Mouse (Mus musculus) intestine, embryonic 14.5 days (tissue): ENCODE measurements around the gene Mgat5. TPM values are rescaled to one million over a fixed set of nuclear protein-coding genes. Genes with fewer than 3 reads are reported as not detected.

Source experiments
- ATAC-seq: fragments of 200-750 bp; cut with Nextera tagmentation; replicated peaks from 2 replicates; pipeline ENCODE4 v1.8.0; 2017; ENCODE audit warnings: low read depth, moderate number of reproducible peaks, moderate TSS enrichment, moderate library complexity; ENCODE audit not compliant: low FRiP score, low TSS enrichment
- DNase-seq: peaks from one replicate; pipeline ENCODE4 v3.0.0-alpha.2; 2018; ENCODE audit warnings: low spot score
- H3K27ac ChIP-seq: fragments of 300-500 bp; sonication (generic); 2 replicates; pipeline ENCODE4 v1.5.1; 2014; ENCODE audit warnings: low read depth, mild to moderate bottlenecking, control low read depth
- H3K27me3 ChIP-seq: fragments of 300-500 bp; sonication (generic); replicated peaks from 2 replicates; pipeline ENCODE4 v1.6.1; 2014; ENCODE audit warnings: low read length, control low read depth; ENCODE audit not compliant: control insufficient read depth, insufficient read depth
- H3K36me3 ChIP-seq: fragments of 300-500 bp; sonication (generic); 2 replicates; pipeline ENCODE4 v1.6.1; 2014; ENCODE audit warnings: low read length, control low read depth; ENCODE audit not compliant: control insufficient read depth, insufficient read depth
- H3K4me1 ChIP-seq: fragments of 300-500 bp; sonication (generic); replicated peaks from 2 replicates; pipeline ENCODE4 v1.6.1; 2014; ENCODE audit warnings: low read length, control low read depth, mixed read lengths; ENCODE audit not compliant: control insufficient read depth, insufficient read depth
- H3K4me2 ChIP-seq: fragments of 300-500 bp; sonication (generic); 2 replicates; pipeline ENCODE4 v1.6.1; 2014; ENCODE audit warnings: low read length
- H3K4me3 ChIP-seq: fragments of 300-500 bp; sonication (generic); 2 replicates; pipeline ENCODE4 v1.5.1; 2014; ENCODE audit warnings: low read depth, low read length, control low read depth, mixed read lengths
- H3K9ac ChIP-seq: fragments of 300-500 bp; sonication (generic); 2 replicates; pipeline ENCODE4 v1.6.1; 2014; ENCODE audit warnings: mild to moderate bottlenecking, low read length
- H3K9me3 ChIP-seq: fragments of 300-500 bp; sonication (generic); 2 replicates; pipeline ENCODE4 v1.6.1; 2016; ENCODE audit warnings: low read length, control low read depth; ENCODE audit not compliant: control insufficient read depth
- WGBS: fragments of 180-500 bp; shearing (Covaris S2); extraction: QIAGEN DNeasy Blood & Tissue Kit; methylation state at CpG from one replicate; pipeline ENCODE4 v1.1.7; 2014; 5-methylcytosine and 5-hydroxymethylcytosine counted together
- polyA plus RNA-seq: library from polyadenylated mRNA; unstranded; fragments of >200 nt; fragmentation: Nextera tagmentation; extraction: Ambion mirVana; gene quantifications from 2 replicates; pipeline ENCODE4 v1.2.1, GENCODE M21; 2014

Mgat5 gene
- polyA plus RNA-seq, 1 experiment from 2014 or later: 7.3 TPM

DNA sequence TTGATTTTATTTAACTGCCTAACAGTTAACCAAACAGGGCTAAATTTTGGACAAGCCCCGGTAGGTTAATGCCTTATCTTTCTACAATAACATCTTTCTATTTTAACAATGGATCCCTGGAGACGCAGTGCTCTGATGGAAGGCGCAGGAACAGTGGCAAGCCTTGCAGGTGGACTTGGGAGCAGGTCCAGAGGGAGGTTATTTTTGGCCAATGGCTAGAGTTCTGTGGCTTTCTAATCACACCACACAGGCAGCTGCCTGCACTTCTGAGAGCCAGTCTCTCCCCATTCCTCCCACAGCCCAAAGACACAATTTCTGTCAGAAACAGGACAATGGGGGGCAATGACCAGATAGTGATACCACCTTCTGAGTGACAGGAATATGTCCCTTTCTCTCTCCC lies 31.4 kb upstream of the Mgat5 start:
- Histone ChIP-seq H3K4me1 (no peaks in the 10 kb centered on the region), H3K9ac (no peak overlapping the region), H3K9me3 (no peaks in the 10 kb centered on the region), H3K4me3 (no peak overlapping the region), H3K4me2 (no peak overlapping the region), H3K36me3 (no peaks in the 10 kb centered on the region), H3K27me3 (no peaks in the 10 kb centered on the region), H3K27ac (no peak overlapping the region)
- WGBS: 81% methylated on average over 3 of the region's 3 CpGs
- no peak for DNase-seq
- ATAC-seq: no peak

DNA sequence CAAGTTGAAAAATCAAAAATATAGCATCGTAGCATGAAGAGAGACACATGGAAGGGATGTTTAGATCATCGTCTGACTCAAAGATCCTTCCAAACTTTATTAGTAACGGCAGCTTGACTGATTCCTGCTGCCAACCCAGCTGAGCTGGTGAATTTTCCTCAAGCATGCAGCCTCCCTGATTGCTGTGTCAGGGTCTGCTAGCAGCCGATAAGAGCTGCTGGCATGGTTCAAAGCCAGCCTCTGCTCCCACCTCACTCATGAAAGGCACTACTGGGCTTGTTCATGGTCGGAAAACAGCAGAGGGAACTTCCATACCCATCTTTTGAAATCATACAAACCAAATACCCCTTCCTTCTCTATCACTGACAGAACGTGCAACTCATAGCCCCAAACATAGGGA lies 12.4 kb upstream of the Mgat5 start:
- Histone ChIP-seq H3K4me2 (no peak overlapping the region), H3K36me3 (no peaks in the 10 kb centered on the region), H3K4me1 (no peaks in the 10 kb centered on the region), H3K27me3 (no peaks in the 10 kb centered on the region), H3K9me3 (no peaks in the 10 kb centered on the region), H3K9ac (no peak overlapping the region), H3K4me3 (no peak overlapping the region), H3K27ac (no peak overlapping the region)
- ATAC-seq: no peak
- WGBS: 74% methylated on average over 6 of the region's 6 CpGs
- DNase-seq: no peak

DNA sequence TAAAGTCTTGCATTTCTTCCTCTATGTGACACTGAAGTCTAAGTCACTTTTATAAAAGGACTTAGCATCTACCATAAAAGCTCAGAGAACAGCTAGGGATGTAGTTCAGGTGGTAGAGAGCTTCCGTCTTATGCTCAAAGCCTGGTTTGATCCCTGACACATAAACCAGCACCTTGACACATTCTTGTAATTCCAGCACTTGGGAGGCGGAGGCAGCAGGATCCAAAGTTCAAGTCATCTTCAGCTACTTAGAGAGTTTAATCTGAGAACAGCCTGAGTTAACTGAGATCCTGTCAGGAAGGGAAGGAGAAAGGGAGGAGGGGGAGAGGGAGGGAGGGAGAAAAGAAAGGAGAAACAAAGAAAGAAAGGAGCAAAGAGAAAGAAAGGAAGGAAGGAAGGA lies 5.6 kb upstream of the Mgat5 start:
- no peaks in the 10 kb centered on the region for H3K27me3 ChIP-seq
- no peak overlapping the region for H3K9ac ChIP-seq
- H3K27ac ChIP-seq: no peak overlapping the region
- no peak for ATAC-seq
- no peaks in the 10 kb centered on the region for H3K9me3 ChIP-seq
- no peak for DNase-seq
- H3K4me2 ChIP-seq: no peak overlapping the region
- no peak overlapping the region for H3K4me3 ChIP-seq
- 42% methylated on average over 2 of the region's 2 CpGs for WGBS
- no peaks in the 10 kb centered on the region for H3K36me3 ChIP-seq
- no peaks in the 10 kb centered on the region; the same call in 1 of the 2 replicates for H3K4me1 ChIP-seq

DNA sequence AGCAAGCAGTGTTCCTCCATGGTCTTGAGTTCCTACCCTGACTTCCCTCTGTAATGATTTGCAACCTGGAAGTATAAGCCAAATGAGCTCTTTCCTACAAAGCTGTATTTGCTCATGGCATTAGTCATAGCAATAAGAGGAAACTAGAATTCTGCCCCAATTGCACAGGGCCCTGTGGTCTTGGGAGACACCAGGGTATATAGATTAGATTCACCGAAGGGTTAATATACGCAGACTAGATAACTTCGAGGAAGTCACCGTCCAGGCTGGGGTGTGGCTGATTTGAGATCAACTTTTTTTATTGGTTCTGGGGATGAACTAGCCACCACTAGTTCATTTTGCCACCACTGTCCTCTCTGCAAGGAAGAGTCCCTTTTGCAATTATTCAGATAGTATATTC lies 2.5 kb upstream of the Mgat5 start:
- Histone ChIP-seq H3K27me3 (no peaks in the 10 kb centered on the region), H3K4me1 (peaks cover 9% of the 10 kb centered on the region; the same call in 1 of the 2 replicates), H3K9me3 (no peaks in the 10 kb centered on the region), H3K9ac (no peak overlapping the region), H3K4me2 (no peak overlapping the region), H3K27ac (no peak overlapping the region), H3K4me3 (no peak overlapping the region), H3K36me3 (no peaks in the 10 kb centered on the region)
- ATAC-seq: no peak
- 56% methylated on average over 4 of the region's 4 CpGs for WGBS
- DNase-seq: no peak

DNA sequence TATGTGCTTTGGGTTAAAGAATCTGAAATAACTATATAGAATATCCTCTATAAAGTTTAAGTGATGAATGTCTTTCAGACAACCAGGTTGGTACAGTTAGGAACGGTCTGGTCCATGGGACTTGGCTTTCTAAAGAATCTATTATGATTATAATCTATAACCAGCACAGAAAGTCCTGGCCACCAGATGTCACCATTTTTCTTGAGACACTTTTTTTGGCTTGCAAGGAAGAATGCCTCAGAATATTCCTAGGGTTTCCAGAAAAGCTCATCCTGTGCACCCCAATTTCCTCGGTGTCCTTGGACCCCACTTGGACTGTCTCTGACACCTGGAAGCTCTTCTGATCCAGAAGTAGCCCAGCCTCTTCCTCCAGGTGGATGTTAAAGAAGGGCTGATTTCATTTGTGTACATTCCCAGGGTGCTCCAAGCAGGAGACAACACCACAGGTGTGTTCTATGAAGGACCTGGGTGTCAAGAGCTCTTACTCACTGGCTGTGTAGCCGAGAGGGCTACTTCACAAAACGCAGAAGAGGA lies 1.5 kb upstream of the Mgat5 start:
- Histone ChIP-seq H3K9ac (no peak overlapping the region), H3K4me3 (no peak overlapping the region), H3K27ac (no peak overlapping the region), H3K4me1 (peaks cover 9% of the 10 kb centered on the region; the same call in 1 of the 2 replicates), H3K9me3 (no peaks in the 10 kb centered on the region), H3K36me3 (no peaks in the 10 kb centered on the region), H3K27me3 (no peaks in the 10 kb centered on the region), H3K4me2 (no peak overlapping the region)
- DNase-seq: no peak
- 59% methylated on average over 4 of the region's 4 CpGs for WGBS
- no peak for ATAC-seq

DNA sequence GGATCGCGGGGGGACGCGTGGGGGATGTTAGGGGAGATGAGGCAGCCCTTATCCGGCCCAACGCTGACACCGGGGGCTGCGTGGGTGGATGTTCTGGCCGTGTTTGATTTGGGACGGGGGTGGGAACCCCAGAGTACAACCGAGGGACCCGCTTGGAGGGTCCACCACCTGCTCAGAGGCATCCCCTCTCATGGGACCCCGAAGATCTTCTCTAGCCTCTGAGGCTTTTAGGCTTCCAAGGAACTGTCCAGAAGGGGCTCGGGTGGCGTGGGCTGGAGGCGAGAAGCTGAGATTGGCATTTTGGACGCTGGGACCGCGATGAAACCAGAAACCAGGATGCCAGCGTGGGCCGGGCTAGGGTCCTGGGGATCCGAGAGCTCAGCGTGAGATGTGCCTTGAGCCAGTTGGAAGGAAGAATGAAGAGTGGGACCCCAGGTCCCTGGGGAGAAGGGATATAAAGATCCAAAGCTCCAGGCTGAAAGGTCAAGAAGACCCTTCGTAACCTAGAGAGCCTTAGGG lies 745 bp downstream of the Mgat5 start:
- DNase-seq (no peak), ATAC-seq (peak; percentile 3; the same call in 1 of the 2 replicates)
- Histone ChIP-seq H3K36me3 (no peaks in the 10 kb centered on the region), H3K27ac (peak overlapping the region; percentile 95), H3K27me3 (no peaks in the 10 kb centered on the region), H3K9me3 (no peaks in the 10 kb centered on the region), H3K4me3 (peak overlapping the region; percentile 88), H3K4me1 (peaks cover 9% of the 10 kb centered on the region; the same call in 1 of the 2 replicates), H3K9ac (peak overlapping the region; percentile 71), H3K4me2 (peak overlapping the region; percentile 67)
- WGBS: 0% methylated on average over 24 of the region's 24 CpGs

DNA sequence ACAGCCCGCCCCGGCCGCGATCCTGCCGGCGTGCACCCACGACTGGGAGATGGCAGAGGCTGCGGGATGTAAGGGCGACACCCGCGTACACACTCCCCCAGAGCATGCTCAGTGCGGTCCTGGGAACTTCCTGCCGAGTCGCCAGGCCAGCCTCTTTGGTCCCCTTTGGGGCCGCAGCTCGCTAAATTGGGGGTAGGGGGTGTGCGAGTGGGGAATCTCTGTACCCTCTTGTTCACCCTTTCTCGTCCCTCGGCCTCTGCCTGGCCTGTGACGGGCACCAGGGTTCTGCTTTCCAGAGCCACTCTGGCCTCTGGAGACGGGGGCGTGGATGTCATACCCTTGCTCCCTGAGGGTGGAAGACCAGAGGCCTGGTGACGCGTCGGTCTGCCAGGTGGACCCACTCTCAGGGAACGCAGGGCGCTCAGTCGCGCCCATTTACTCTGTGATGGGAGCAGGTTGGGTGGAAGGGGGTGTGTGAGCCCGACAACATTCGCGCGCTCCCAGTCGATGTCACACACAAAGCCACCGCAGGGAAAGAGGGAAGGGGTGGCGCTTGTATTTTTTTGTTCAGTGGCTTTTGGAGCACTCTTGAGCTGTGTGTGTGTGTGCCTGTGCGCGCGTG lies 1.3 kb downstream of the Mgat5 start:
- H3K9ac ChIP-seq: peak overlapping the region; percentile 71
- DNase-seq (peak; percentile 76), ATAC-seq (peak; percentile 17)
- no peaks in the 10 kb centered on the region for H3K9me3 ChIP-seq
- H3K27ac ChIP-seq: no peak overlapping the region
- peak overlapping the region; percentile 88 for H3K4me3 ChIP-seq
- no peaks in the 10 kb centered on the region for H3K27me3 ChIP-seq
- 2% methylated on average over 39 of the region's 39 CpGs for whole genome bisulfite sequencing
- peak overlapping the region; percentile 67 for H3K4me2 ChIP-seq
- H3K36me3 ChIP-seq: no peaks in the 10 kb centered on the region
- peaks cover 9% of the 10 kb centered on the region; the same call in 1 of the 2 replicates for H3K4me1 ChIP-seq

DNA sequence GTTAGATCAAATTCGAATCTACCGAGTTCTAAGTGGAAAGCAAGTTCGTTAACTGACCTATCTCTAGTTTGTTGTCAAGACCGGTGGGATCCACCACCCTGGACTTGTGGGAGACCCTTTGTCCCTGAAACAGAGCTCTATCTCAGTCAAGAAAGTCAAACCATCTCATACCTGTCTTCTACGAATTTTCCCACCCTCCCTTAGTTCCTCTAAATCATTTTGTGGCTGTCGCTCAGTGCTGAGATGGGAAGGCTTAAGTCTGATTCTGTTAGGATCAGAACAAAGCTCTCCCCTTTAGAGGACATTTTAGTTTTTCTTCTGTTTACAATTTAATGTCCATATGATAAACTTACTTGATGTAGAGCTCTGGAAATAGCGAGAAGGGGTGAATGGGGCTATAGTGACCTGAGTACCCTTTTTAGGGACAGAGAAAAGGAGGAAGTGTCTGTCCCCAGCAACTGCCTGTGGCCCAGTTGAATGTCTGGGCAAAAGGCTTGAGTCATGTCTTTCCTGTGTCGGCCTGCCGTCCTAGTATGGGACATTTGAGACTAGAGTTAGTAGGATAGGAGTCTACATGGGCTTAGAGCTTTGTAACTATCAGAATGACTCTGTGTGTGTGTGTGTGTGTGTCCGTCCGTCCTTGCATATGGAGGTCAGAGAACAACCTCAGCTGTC lies 2.2 kb downstream of the Mgat5 start:
- Histone ChIP-seq H3K9me3 (no peaks in the 10 kb centered on the region), H3K4me3 (peak overlapping the region; percentile 88), H3K9ac (no peak overlapping the region; the same call in 1 of the 2 replicates), H3K4me2 (peak overlapping the region; percentile 67), H3K27me3 (no peaks in the 10 kb centered on the region), H3K4me1 (peaks cover 9% of the 10 kb centered on the region; the same call in 1 of the 2 replicates), H3K27ac (no peak overlapping the region), H3K36me3 (no peaks in the 10 kb centered on the region)
- DNase-seq (no peak), ATAC-seq (no peak)
- WGBS: 65% methylated on average over 11 of the region's 11 CpGs
